Mouse (Mus musculus) erythroblast, embryonic 14.5 days (primary cell): ENCODE results near the gene Uckl1.

Experiments used
- GATA1 ChIP-seq: IDR thresholded peaks from 2 replicates; pipeline ENCODE4 v1.6.1; 2012; ENCODE audit warnings: low read length, inconsistent platforms, mixed read lengths
- TAL1 ChIP-seq: IDR thresholded peaks from 3 replicates; pipeline ENCODE4 v1.6.1; 2012; ENCODE audit warnings: low read length, inconsistent platforms, mixed read lengths

- TF ChIP-seq GATA1 (no peak), TAL1 (no peak)
These were observed 11.5 kb downstream of the Uckl1 start for GRCm38 (mm10) chr2:181572921-181573920.
